Mouse (Mus musculus) midbrain, embryonic 15.5 days (tissue): ENCODE data around the gene Olfr1404. TPM values are rescaled to one million over a fixed set of nuclear protein-coding genes. Genes with fewer than 3 reads are reported as not detected.
"Not testable (repeated sequence)": the region's sequence is repeated elsewhere in the genome, so short reads cannot be mapped to it uniquely, and the experiment has no call there.

ENCODE experiments used
- ATAC-seq: fragments of 200-750 bp; cut with Nextera tagmentation; replicated peaks from 2 replicates; pipeline ENCODE4 v1.8.0; 2017; ENCODE audit warnings: moderate TSS enrichment
- H3K27ac ChIP-seq: fragments of 300-500 bp; sonication (generic); 2 replicates; pipeline ENCODE4 v1.5.1; 2015; ENCODE audit warnings: mild to moderate bottlenecking, inconsistent platforms
- H3K27me3 ChIP-seq: fragments of 300-500 bp; sonication (generic); replicated peaks from 2 replicates; pipeline ENCODE4 v1.6.1; 2015; ENCODE audit warnings: inconsistent platforms
- H3K36me3 ChIP-seq: fragments of 300-500 bp; sonication (generic); replicated peaks from 2 replicates; pipeline ENCODE4 v1.6.1; 2015; ENCODE audit warnings: inconsistent platforms
- H3K4me1 ChIP-seq: fragments of 300-500 bp; sonication (generic); 2 replicates; pipeline ENCODE4 v1.6.1; 2015; ENCODE audit warnings: inconsistent platforms
- H3K4me2 ChIP-seq: fragments of 300-500 bp; sonication (generic); 2 replicates; pipeline ENCODE4 v1.6.1; 2015; ENCODE audit warnings: inconsistent platforms, mild to moderate bottlenecking, moderate library complexity
- H3K4me3 ChIP-seq: fragments of 300-500 bp; sonication (generic); 2 replicates; pipeline ENCODE4 v1.5.1; 2015; ENCODE audit warnings: mild to moderate bottlenecking, inconsistent platforms
- H3K9ac ChIP-seq: fragments of 300-500 bp; sonication (generic); 2 replicates; pipeline ENCODE4 v1.6.1; 2015; ENCODE audit warnings: mild to moderate bottlenecking, inconsistent platforms
- H3K9me3 ChIP-seq: fragments of 300-500 bp; sonication (generic); 2 replicates; pipeline ENCODE4 v1.6.1; 2016; ENCODE audit warnings: inconsistent platforms
- WGBS: fragments of 180-500 bp; shearing (Covaris S2); methylation state at CpG from one replicate; pipeline ENCODE4 v1.1.7; 2015; ENCODE audit warnings: mixed read lengths; 5-methylcytosine and 5-hydroxymethylcytosine counted together
- polyA plus RNA-seq: library from polyadenylated mRNA; unstranded; fragments of >200 nt; fragmentation: Nextera tagmentation; extraction: Ambion mirVana; gene quantifications from 2 replicates; pipeline ENCODE4 v1.2.1, GENCODE M21; 2015

The Olfr1404 gene
- polyA plus RNA-seq, result not detected in 2 replicates

- Histone ChIP-seq H3K9ac (no peak within 1 kb of the TSS), H3K27me3 (no peaks in the 10 kb centered on the region), H3K4me3 (no peak within 1 kb of the TSS), H3K9me3 (no peaks in the 10 kb centered on the region), H3K4me1 (no peaks in the 10 kb centered on the region), H3K4me2 (no peak within 1 kb of the TSS), H3K36me3 (no peaks in the 10 kb centered on the region), H3K27ac (no peak within 1 kb of the TSS)
- ATAC-seq, result no peak
- WGBS, result 82% methylated on average over 5 of the region's 5 CpGs
Observed at GRCm38 (mm10) chr1:173212092-173212491, at the start of gene Olfr1404. Olfr1404 (plus strand) TSS chr1:173212392.

- H3K9ac ChIP-seq, result no peak overlapping the region
- no peak overlapping the region for H3K4me2 ChIP-seq
- H3K9me3 ChIP-seq, result no peaks in the 10 kb centered on the region
- H3K36me3 ChIP-seq, result no peaks in the 10 kb centered on the region
- H3K4me1 ChIP-seq, result no peaks in the 10 kb centered on the region
- no peak for ATAC-seq
- no peak overlapping the region for H3K27ac ChIP-seq
- H3K4me3 ChIP-seq, result no peak overlapping the region
- H3K27me3 ChIP-seq, result no peaks in the 10 kb centered on the region
Observed at GRCm38 (mm10) chr1:173174154-173174842, 37.9 kb upstream of the Olfr1404 start.

GRCm38 (mm10) chr1:173190540-173190939 lies 21.7 kb upstream of the Olfr1404 start, which contains the start of gene Olfr1406:
Olfr1406 (minus strand) TSS chr1:173190640.
- H3K27ac ChIP-seq, result no peak within 1 kb of the TSS
- ATAC-seq, result no peak
- no peak within 1 kb of the TSS for H3K4me3 ChIP-seq

GRCm38 (mm10) chr1:173192059-173192458 lies 20.1 kb upstream of the Olfr1404 start:
- no peak for ATAC-seq

More at GRCm38 (mm10) chr1:173190540-173190939, 21.7 kb upstream of the Olfr1404 start, which contains the start of gene Olfr1406:
- Histone ChIP-seq H3K9ac (no peak within 1 kb of the TSS), H3K27me3 (no peaks in the 10 kb centered on the region), H3K4me1 (no peaks in the 10 kb centered on the region), H3K4me2 (no peak within 1 kb of the TSS), H3K9me3 (no peaks in the 10 kb centered on the region), H3K36me3 (no peaks in the 10 kb centered on the region)
- WGBS, result 64% methylated on average over 3 of the region's 3 CpGs

GRCm38 (mm10) chr1:173196359-173196758 lies 15.8 kb upstream of the Olfr1404 start:
- Histone ChIP-seq H3K27me3 (no peaks in the 10 kb centered on the region), H3K4me3 (no peak overlapping the region), H3K9ac (no peak overlapping the region), H3K27ac (no peak overlapping the region), H3K4me2 (no peak overlapping the region), H3K36me3 (no peaks in the 10 kb centered on the region), H3K9me3 (no peaks in the 10 kb centered on the region), H3K4me1 (no peaks in the 10 kb centered on the region)
- WGBS, result 89% methylated on average over 2 of the region's 2 CpGs
- no peak for ATAC-seq

More at GRCm38 (mm10) chr1:173192059-173192458, 20.1 kb upstream of the Olfr1404 start:
- H3K27me3 ChIP-seq, result no peaks in the 10 kb centered on the region
- no peaks in the 10 kb centered on the region for H3K4me1 ChIP-seq
- WGBS, result 84% methylated on average over 3 of the region's 3 CpGs
- H3K9me3 ChIP-seq, result no peaks in the 10 kb centered on the region
- H3K4me3 ChIP-seq, result no peak overlapping the region
- H3K36me3 ChIP-seq, result no peaks in the 10 kb centered on the region
- H3K27ac ChIP-seq, result no peak overlapping the region
- H3K4me2 ChIP-seq, result no peak overlapping the region
- H3K9ac ChIP-seq, result no peak overlapping the region

- Histone ChIP-seq H3K4me2 (no peak within 1 kb of the TSS), H3K36me3 (no peaks in the 10 kb centered on the region), H3K4me1 (no peaks in the 10 kb centered on the region), H3K27ac (no peak within 1 kb of the TSS), H3K27me3 (no peaks in the 10 kb centered on the region), H3K9ac (no peak within 1 kb of the TSS), H3K9me3 (no peaks in the 10 kb centered on the region), H3K4me3 (no peak within 1 kb of the TSS)
- 64% methylated on average over 5 of the region's 5 CpGs for WGBS
- ATAC-seq, result no peak
Observed at GRCm38 (mm10) chr1:173197508-173197907, 14.7 kb upstream of the Olfr1404 start, which contains the start of gene Olfr218. Olfr218 (plus strand) TSS chr1:173197808.

- H3K4me2 ChIP-seq, result no peak overlapping the region
- no peak for ATAC-seq
- H3K4me3 ChIP-seq, result no peak overlapping the region
- H3K9ac ChIP-seq, result no peak overlapping the region
- 95% methylated on average over 3 of the region's 3 CpGs for WGBS
- no peaks in the 10 kb centered on the region for H3K36me3 ChIP-seq
- H3K9me3 ChIP-seq, result no peaks in the 10 kb centered on the region
- no peaks in the 10 kb centered on the region for H3K27me3 ChIP-seq
- no peaks in the 10 kb centered on the region for H3K4me1 ChIP-seq
- no peak overlapping the region for H3K27ac ChIP-seq
Observed at GRCm38 (mm10) chr1:173216481-173216880, 4.3 kb downstream of the Olfr1404 start.

- Histone ChIP-seq H3K9me3 (no peaks in the 10 kb centered on the region), H3K4me2 (no peak within 1 kb of the TSS), H3K4me1 (no peaks in the 10 kb centered on the region), H3K9ac (no peak within 1 kb of the TSS), H3K27me3 (no peaks in the 10 kb centered on the region), H3K27ac (no peak within 1 kb of the TSS), H3K4me3 (no peak within 1 kb of the TSS), H3K36me3 (no peaks in the 10 kb centered on the region)
- WGBS, result 92% methylated on average over 2 of the region's 2 CpGs
- ATAC-seq, result no peak
Observed at GRCm38 (mm10) chr1:173227081-173227480, 14.9 kb downstream of the Olfr1404 start, which contains the start of gene Fcer1a. Fcer1a (minus strand) TSS chr1:173227214.

GRCm38 (mm10) chr1:173237004-173237403 lies 24.8 kb downstream of the Olfr1404 start:
- not testable (repeated sequence) for H3K9me3 ChIP-seq, H3K4me1 ChIP-seq, H3K27ac ChIP-seq, H3K36me3 ChIP-seq, H3K27me3 ChIP-seq, H3K4me3 ChIP-seq, H3K4me2 ChIP-seq, ATAC-seq, H3K9ac ChIP-seq
- 87% methylated on average over 1 of the region's 1 CpGs for WGBS

GRCm38 (mm10) chr1:173249888-173250287 lies 37.7 kb downstream of the Olfr1404 start:
- no peaks in the 10 kb centered on the region for H3K4me1 ChIP-seq
- H3K4me3 ChIP-seq, result no peak overlapping the region
- 95% methylated on average over 3 of the region's 3 CpGs for WGBS
- no peak overlapping the region for H3K4me2 ChIP-seq
- ATAC-seq, result no peak
- no peak overlapping the region for H3K27ac ChIP-seq
- no peaks in the 10 kb centered on the region for H3K36me3 ChIP-seq
- no peaks in the 10 kb centered on the region for H3K9me3 ChIP-seq
- no peak overlapping the region for H3K9ac ChIP-seq
- H3K27me3 ChIP-seq, result no peaks in the 10 kb centered on the region

- Histone ChIP-seq H3K4me2 (no peak within 1 kb of the TSS), H3K9me3 (no peaks in the 10 kb centered on the region), H3K36me3 (no peaks in the 10 kb centered on the region), H3K27ac (no peak within 1 kb of the TSS), H3K4me3 (no peak within 1 kb of the TSS), H3K4me1 (no peaks in the 10 kb centered on the region), H3K9ac (no peak within 1 kb of the TSS), H3K27me3 (no peaks in the 10 kb centered on the region)
- no peak for ATAC-seq
Observed at GRCm38 (mm10) chr1:173265701-173266100, 53.5 kb downstream of the Olfr1404 start, which contains the start of gene Olfr418. Olfr418 (plus strand) TSS chr1:173266001.
